Mouse (Mus musculus) MEL (cell line): ENCODE data around the gene Isy1.

Source experiments
- CTCF ChIP-seq, 3 experiments: IDR thresholded peaks in 2 of 3; conservative IDR thresholded peaks in 1 of 3; 2 replicates each; pipeline ENCODE4 v1.5.1; 2011 to 2012; ENCODE audit warnings: low read length in 3 of 3, low read depth in 2 of 3, mild to moderate bottlenecking in 2 of 3, improper control_type of control experiment in 1 of 3, inconsistent platforms in 1 of 3, mixed read lengths in 1 of 3, moderate library complexity in 1 of 3; ENCODE audit not compliant: control insufficient read depth in 1 of 3, insufficient read depth in 1 of 3, poor library complexity in 1 of 3, severe bottlenecking in 1 of 3
- ELF1 ChIP-seq: IDR thresholded peaks from 2 replicates; pipeline ENCODE4 v1.6.1; 2014; ENCODE audit warnings: low read depth, mild to moderate bottlenecking, inconsistent platforms, low read length, improper control_type of control experiment, moderate library complexity
- GABPA ChIP-seq: IDR thresholded peaks from 2 replicates; pipeline ENCODE4 v1.6.1; 2012; ENCODE audit warnings: low read depth, mild to moderate bottlenecking, inconsistent platforms, low read length, improper control_type of control experiment, moderate library complexity
- KAT2A ChIP-seq: conservative IDR thresholded peaks from 2 replicates; pipeline ENCODE4 v1.6.1; 2012; ENCODE audit warnings: low read depth, low read length, improper control_type of control experiment, inconsistent platforms
- MEF2A ChIP-seq: IDR thresholded peaks from 2 replicates; pipeline ENCODE4 v1.6.1; 2014; ENCODE audit warnings: low read depth, mild to moderate bottlenecking, inconsistent platforms, low read length, improper control_type of control experiment; ENCODE audit not compliant: poor library complexity, insufficient replicate concordance, severe bottlenecking; ENCODE audit errors: extremely low read depth
- MYC ChIP-seq: IDR thresholded peaks from 2 replicates; pipeline ENCODE4 v1.6.1; 2011; ENCODE audit warnings: low read depth, mild to moderate bottlenecking, low read length, improper control_type of control experiment, moderate library complexity
- NRF1 ChIP-seq: IDR thresholded peaks from 2 replicates; pipeline ENCODE4 v1.6.1; 2014; ENCODE audit warnings: low read depth, mild to moderate bottlenecking, inconsistent platforms, low read length, improper control_type of control experiment, moderate library complexity; ENCODE audit not compliant: poor library complexity, insufficient read depth, severe bottlenecking
- POLR2A ChIP-seq, 2 experiments: IDR thresholded peaks; 2 replicates each; pipeline ENCODE4 v1.6.1; 2011 to 2012; ENCODE audit warnings: low read length in 2 of 2, mild to moderate bottlenecking in 2 of 2, control low read depth in 1 of 2, improper control_type of control experiment in 1 of 2, low read depth in 1 of 2, moderate library complexity in 1 of 2; ENCODE audit not compliant: control insufficient read depth in 1 of 2, insufficient read depth in 1 of 2, poor library complexity in 1 of 2
- RCOR1 ChIP-seq: IDR thresholded peaks from 2 replicates; pipeline ENCODE4 v1.6.1; 2012; ENCODE audit warnings: low read depth, mild to moderate bottlenecking, inconsistent platforms, low read length, improper control_type of control experiment
- USF1 ChIP-seq: IDR thresholded peaks from 2 replicates; pipeline ENCODE4 v1.6.1; 2014; ENCODE audit warnings: low read depth, mild to moderate bottlenecking, inconsistent platforms, low read length, improper control_type of control experiment, moderate library complexity
- ZC3H11A ChIP-seq: IDR thresholded peaks from 2 replicates; pipeline ENCODE4 v1.6.1; 2012; ENCODE audit warnings: low read depth, mild to moderate bottlenecking, inconsistent platforms, low read length, improper control_type of control experiment
- ZKSCAN1 ChIP-seq: IDR thresholded peaks from 2 replicates; pipeline ENCODE4 v1.6.1; 2012; ENCODE audit warnings: low read depth, mild to moderate bottlenecking, inconsistent platforms, low read length, improper control_type of control experiment, moderate library complexity

DNA sequence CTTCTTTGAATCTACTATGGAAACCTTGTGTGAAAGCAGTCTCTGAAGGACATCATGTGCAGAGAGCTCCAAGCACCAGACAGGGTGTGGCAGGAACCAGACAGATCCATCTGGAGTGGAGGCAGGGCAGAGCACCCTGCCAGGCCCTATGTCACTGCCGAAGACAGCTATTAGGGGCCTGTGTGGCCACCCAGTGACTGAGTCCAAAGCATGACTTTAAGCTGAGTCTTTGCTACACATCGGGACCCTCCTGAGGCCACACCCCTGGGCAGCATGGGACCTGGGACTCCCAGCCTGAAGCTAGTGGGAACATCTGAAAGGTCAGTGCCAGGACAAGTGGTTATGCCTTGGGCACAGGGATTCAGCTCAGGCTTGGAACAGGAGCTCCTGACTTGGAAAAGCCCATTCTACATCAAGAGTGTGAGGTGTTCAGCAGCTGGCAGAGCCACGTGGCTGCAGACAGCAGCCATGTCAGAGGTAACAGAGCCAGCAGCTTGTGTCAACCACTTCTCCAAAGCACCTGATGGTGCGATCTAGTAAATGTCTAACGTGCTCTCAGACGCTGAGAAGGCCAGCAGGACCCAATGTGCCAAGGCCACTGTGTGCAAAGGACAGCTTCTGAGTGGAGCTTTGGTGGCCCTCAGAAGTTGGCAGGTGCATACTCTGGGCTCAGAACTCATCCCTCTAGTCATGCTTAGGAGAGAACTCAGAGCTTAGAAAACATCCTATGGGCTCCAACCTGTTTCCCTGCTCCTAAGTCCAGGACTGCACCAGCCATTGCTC lies 51.3 kb downstream of the Isy1 start:
- TF ChIP-seq NRF1, result no peak
- no peak for TF ChIP-seq CTCF (IDR thresholded peaks at IDR 0.05 in 2 of 3, conservative IDR thresholded peaks at IDR 0.05 in 1 of 3; ENCODE audit: control insufficient read depth in 1 of 3, insufficient read depth in 1 of 3, low read depth in 2 of 3, low read length in 3 of 3, poor library complexity in 1 of 3, severe bottlenecking in 1 of 3)
- no peak for TF ChIP-seq RCOR1
- no peak for TF ChIP-seq POLR2A (IDR thresholded peaks at IDR 0.05; ENCODE audit: control insufficient read depth in 1 of 2, insufficient read depth in 1 of 2, low read depth in 1 of 2, low read length in 2 of 2, poor library complexity in 1 of 2)
- no peak for TF ChIP-seq MYC
- no peak for TF ChIP-seq ZKSCAN1
- no peak for TF ChIP-seq MEF2A
- no peak for TF ChIP-seq ELF1
- TF ChIP-seq GABPA, result no peak
- no peak for TF ChIP-seq KAT2A
- no peak for TF ChIP-seq USF1
- TF ChIP-seq ZC3H11A, result no peak
